ENCODE assay signal across 19 mouse cellular contexts in the genomic region with DNA sequence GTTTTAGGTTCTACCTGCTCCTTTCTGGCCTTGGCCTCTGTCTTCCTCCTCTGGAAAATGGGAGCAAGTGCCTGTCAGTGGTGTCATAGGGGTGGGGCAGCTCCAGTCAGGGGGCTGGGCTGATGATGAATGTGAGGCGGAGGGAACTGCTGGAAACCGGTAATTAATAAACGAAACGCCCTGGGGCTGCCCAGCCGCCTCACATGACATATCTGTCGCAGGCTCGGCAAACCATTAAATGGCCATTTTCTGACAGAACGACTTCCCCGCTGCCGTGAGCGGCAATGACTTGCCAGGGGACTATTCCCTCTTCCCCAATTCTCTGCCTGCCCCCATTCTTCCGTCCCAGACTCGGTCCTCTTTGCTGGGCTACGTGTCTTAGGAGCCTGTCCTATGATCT.
DNase-seq lines count a peak whose midpoint lies in the region; ATAC-seq and TF ChIP-seq lines count a peak whose summit lies in the region.
"Had no signal": no experiment of that assay in that cellular context is flagged by ENCODE, and none has a peak within 500 bp of the region (broad histone marks: within the 10 kb centered on the region; RNA-seq: fewer than 3 reads in every experiment).

No protein-coding gene starts in this region.

- no peaks in the 10 kb centered on the region for H3K27me3 ChIP-seq in midbrain, embryonic 14.5 days (ENCODE audit: control insufficient read depth, insufficient read depth, low read length)
- H3K27me3 ChIP-seq in midbrain, embryonic 10.5 days (ENCODE audit: low read depth, poor library complexity, severe bottlenecking), result peaks cover 26% of the 10 kb centered on the region; the same call in 1 of the 2 replicates
- H3K27me3 ChIP-seq in hindbrain, embryonic 10.5 days (ENCODE audit: insufficient read depth, poor library complexity, severe bottlenecking), result peaks cover 31% of the 10 kb centered on the region
- H3K27me3 ChIP-seq in hindbrain, postnatal 0 days (ENCODE audit: insufficient read depth, low read length), result no peaks in the 10 kb centered on the region; the same call in 1 of the 2 replicates
- H3K27me3 ChIP-seq in neural tube, embryonic 15.5 days (replicated peaks), result peaks cover 5% of the 10 kb centered on the region; the same call in 1 of the 2 replicates
- H3K27me3 ChIP-seq: liver, embryonic 13.5 days had no signal

- no peaks in the 10 kb centered on the region for H3K36me3 ChIP-seq in midbrain, embryonic 14.5 days (ENCODE audit: control insufficient read depth, insufficient read depth, low read length)
- no peaks in the 10 kb centered on the region for H3K36me3 ChIP-seq in midbrain, embryonic 10.5 days
- no peaks in the 10 kb centered on the region for H3K36me3 ChIP-seq in hindbrain, embryonic 10.5 days
- H3K36me3 ChIP-seq in hindbrain, postnatal 0 days (ENCODE audit: insufficient read depth, low read length), result no peaks in the 10 kb centered on the region
- no peaks in the 10 kb centered on the region for H3K36me3 ChIP-seq in neural tube, embryonic 15.5 days
- H3K36me3 ChIP-seq: embryonic facial prominence, embryonic 10.5 days; liver, embryonic 13.5 days had no signal

- ATAC-seq in midbrain, embryonic 14.5 days (ENCODE audit: low FRiP score, low TSS enrichment), result no peak
- no peak for ATAC-seq in hindbrain, postnatal 0 days
- 0 out of 2 replicates have a peak, but pooled peaks have one; percentile 9 for ATAC-seq in neural tube, embryonic 15.5 days (ENCODE audit: low FRiP score)
- ATAC-seq: activated CD4-positive, CD25-positive, alpha-beta regulatory T cell, adult 4 months; CD4-positive, CD25-positive, alpha-beta regulatory T cell, adult 4 months; intestine, postnatal 0 days; lung, postnatal 0 days had no signal

- H3K4me3 ChIP-seq in midbrain, embryonic 14.5 days (replicated peaks; ENCODE audit: low read depth, low read length), result no peak overlapping the region
- no peak overlapping the region for H3K4me3 ChIP-seq in midbrain, embryonic 10.5 days
- H3K4me3 ChIP-seq in hindbrain, embryonic 10.5 days, result 0 out of 2 replicates have a peak overlapping the region, but pooled peaks have one; percentile 2
- H3K4me3 ChIP-seq in hindbrain, postnatal 0 days (ENCODE audit: low read length), result no peak overlapping the region
- no peak overlapping the region for H3K4me3 ChIP-seq in neural tube, embryonic 15.5 days (replicated peaks)
- H3K4me3 ChIP-seq: embryonic facial prominence, embryonic 10.5 days; erythroblast, embryonic 14.5 days; liver, embryonic 13.5 days; megakaryocyte, embryonic 14.5 days had no signal

- peaks cover 14% of the 10 kb centered on the region for H3K4me1 ChIP-seq in midbrain, embryonic 14.5 days (ENCODE audit: control insufficient read depth, insufficient read depth, low read length)
- H3K4me1 ChIP-seq in midbrain, embryonic 10.5 days, result peaks cover 21% of the 10 kb centered on the region
- H3K4me1 ChIP-seq in hindbrain, embryonic 10.5 days (replicated peaks), result peaks cover 27% of the 10 kb centered on the region
- no peaks in the 10 kb centered on the region for H3K4me1 ChIP-seq in hindbrain, postnatal 0 days (ENCODE audit: insufficient read depth, low read length)
- peaks cover 30% of the 10 kb centered on the region for H3K4me1 ChIP-seq in neural tube, embryonic 15.5 days
- H3K4me1 ChIP-seq: liver, embryonic 13.5 days; megakaryocyte, embryonic 14.5 days had no signal

- WGBS in midbrain, embryonic 14.5 days, result 51% methylated on average over 14 of the region's 14 CpGs
- 72% methylated on average over 14 of the region's 14 CpGs for WGBS in midbrain, embryonic 10.5 days
- 55% methylated on average over 14 of the region's 14 CpGs for WGBS in hindbrain, embryonic 10.5 days
- WGBS in hindbrain, postnatal 0 days, result 21% methylated on average over 14 of the region's 14 CpGs
- 14% methylated on average over 14 of the region's 14 CpGs for WGBS in neural tube, embryonic 15.5 days

- no peaks in the 10 kb centered on the region for H3K9me3 ChIP-seq in midbrain, embryonic 14.5 days (ENCODE audit: control insufficient read depth, low read length)
- no peaks in the 10 kb centered on the region for H3K9me3 ChIP-seq in midbrain, embryonic 10.5 days (replicated peaks)
- no peaks in the 10 kb centered on the region for H3K9me3 ChIP-seq in hindbrain, embryonic 10.5 days
- no peaks in the 10 kb centered on the region for H3K9me3 ChIP-seq in hindbrain, postnatal 0 days (ENCODE audit: low read length)
- H3K9me3 ChIP-seq in neural tube, embryonic 15.5 days (replicated peaks), result no peaks in the 10 kb centered on the region
- H3K9me3 ChIP-seq: embryonic facial prominence, embryonic 10.5 days; liver, embryonic 13.5 days; megakaryocyte, embryonic 14.5 days had no signal

- peak; percentile 58 for DNase-seq in midbrain, embryonic 14.5 days
- DNase-seq in midbrain, embryonic 10.5 days (ENCODE audit: low spot score), result no peak
- peak; percentile 30 for DNase-seq in hindbrain, embryonic 10.5 days (ENCODE audit: low spot score)
- no peak for DNase-seq in hindbrain, postnatal 0 days (ENCODE audit: low spot score)
- DNase-seq in adrenal gland, adult (ENCODE audit: inconsistent age in 2 of 2, low spot score in 1 of 2), result no peak
- no peak for DNase-seq in kidney, postnatal 36 days
- DNase-seq: cerebellum, postnatal 10 days; gastrocnemius, postnatal 10 days; heart, postnatal 36 days; kidney, postnatal 25 days; liver, embryonic 13.5 days had no signal

- H3K4me2 ChIP-seq in midbrain, embryonic 14.5 days (ENCODE audit: low read length), result peak overlapping the region; percentile 31
- H3K4me2 ChIP-seq in hindbrain, postnatal 0 days (ENCODE audit: low read depth, low read length), result peak overlapping the region; percentile 25
- peak overlapping the region; percentile 47 for H3K4me2 ChIP-seq in neural tube, embryonic 15.5 days
- H3K4me2 ChIP-seq: liver, embryonic 13.5 days had no signal

- H3K27ac ChIP-seq in midbrain, embryonic 14.5 days (replicated peaks; ENCODE audit: low read depth, low read length), result peak overlapping the region; percentile 45; the same call in 1 of the 2 replicates
- no peak overlapping the region for H3K27ac ChIP-seq in midbrain, embryonic 10.5 days (replicated peaks)
- H3K27ac ChIP-seq in hindbrain, embryonic 10.5 days, result 0 out of 2 replicates have a peak overlapping the region, but pooled peaks have one; percentile 45
- no peak overlapping the region for H3K27ac ChIP-seq in hindbrain, postnatal 0 days
- no peak overlapping the region for H3K27ac ChIP-seq in neural tube, embryonic 15.5 days (replicated peaks)
- H3K27ac ChIP-seq: embryonic facial prominence, embryonic 10.5 days; liver, embryonic 13.5 days had no signal

- no peak for TF ChIP-seq CTCF in hindbrain, postnatal 0 days (IDR thresholded peaks at IDR 0.05; ENCODE audit: low read depth)

- no peak overlapping the region for H3K9ac ChIP-seq in midbrain, embryonic 14.5 days (replicated peaks; ENCODE audit: low read length)
- H3K9ac ChIP-seq in hindbrain, postnatal 0 days (replicated peaks; ENCODE audit: low read length), result no peak overlapping the region
- no peak overlapping the region for H3K9ac ChIP-seq in neural tube, embryonic 15.5 days (replicated peaks)
- H3K9ac ChIP-seq: liver, embryonic 13.5 days had no signal

Comparison
In these comparisons a context has a peak if more than half of its experiments do, and no peak if none do; other contexts are left out.
1. DNase-seq: peak in midbrain, embryonic 14.5 days (single experiment) and hindbrain, embryonic 10.5 days (single experiment); none in midbrain, embryonic 10.5 days (single experiment), hindbrain, postnatal 0 days (single experiment), adrenal gland, adult (0 of 2) and kidney, postnatal 36 days (0 of 2).
2. H3K27ac ChIP-seq: peak in midbrain, embryonic 14.5 days (single experiment) and hindbrain, embryonic 10.5 days (single experiment); none in midbrain, embryonic 10.5 days (single experiment), hindbrain, postnatal 0 days (single experiment) and neural tube, embryonic 15.5 days (single experiment).
3. Peak in every context shown above with its lines, with median percentiles within 50 percentile points of each other: H3K4me2 ChIP-seq.